Mouse (Mus musculus): ENCODE measurements around the gene Fbxo7. TPM values are rescaled to one million over a fixed set of nuclear protein-coding genes. Genes with fewer than 3 reads are reported as not detected.
"Not testable (repeated sequence)": the region's sequence is repeated elsewhere in the genome, so short reads cannot be mapped to it uniquely, and the experiment has no call there.

Gene Fbxo7
- polyA plus RNA-seq, 1 experiment from 2014 or later = 25.5 TPM

DNA sequence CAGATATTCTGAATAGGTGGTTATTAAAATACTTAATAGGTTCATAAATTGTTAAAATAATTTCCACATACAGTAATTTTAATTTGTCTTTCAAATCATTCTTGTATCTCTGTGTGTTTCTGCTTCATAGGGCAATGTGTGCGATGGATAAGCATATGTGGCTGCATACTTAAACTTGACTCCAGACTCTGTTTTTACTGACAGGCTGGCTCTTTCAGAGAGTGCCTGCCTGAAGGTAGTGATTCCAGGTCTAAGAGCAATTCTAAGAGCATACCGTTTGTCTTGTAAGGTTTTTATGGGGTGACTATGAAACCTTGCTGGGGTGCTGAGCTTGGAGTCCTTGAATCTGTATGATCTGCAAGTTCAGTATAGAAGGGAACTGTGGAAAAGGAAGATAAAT lies 4.1 kb downstream of the Fbxo7 start:
- WGBS (ENCODE audit: insufficient replicate concordance) = 83% methylated on average over 2 of the region's 2 CpGs

DNA sequence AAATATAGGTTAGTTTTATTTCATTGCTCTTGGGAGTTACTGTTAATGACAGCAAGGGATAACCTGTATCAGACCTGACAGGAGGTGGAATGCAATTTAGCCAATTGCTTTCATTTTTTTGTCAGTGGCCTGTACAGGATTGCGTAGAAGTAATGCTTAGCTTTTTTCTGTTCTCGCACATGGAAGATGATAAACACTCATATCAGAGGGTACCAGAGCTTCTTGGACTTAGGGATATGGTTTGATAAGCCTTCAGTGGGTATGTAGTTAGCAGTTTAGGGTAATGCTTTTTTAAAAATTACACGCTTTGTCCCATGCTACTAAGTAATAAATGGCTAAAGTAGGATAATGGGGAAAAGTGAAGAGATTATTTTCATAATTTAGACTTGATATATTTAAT lies 4.6 kb downstream of the Fbxo7 start:
- Histone ChIP-seq H3K27ac (ENCODE audit: low read depth, low read length) (peak overlapping the region; percentile 57), H3K27me3 (ENCODE audit: control insufficient read depth, insufficient read depth, low read length) (no peaks in the 10 kb centered on the region), H3K4me3 (ENCODE audit: low read depth, low read length) (no peak overlapping the region), H3K9ac (ENCODE audit: low read depth, low read length) (no peak overlapping the region), H3K9me3 (replicated peaks; ENCODE audit: control insufficient read depth, low read length) (no peaks in the 10 kb centered on the region), H3K4me2 (peak overlapping the region; percentile 19; the same call in 1 of the 2 replicates), H3K4me1 (ENCODE audit: control insufficient read depth, insufficient read depth, low read length) (no peaks in the 10 kb centered on the region; the same call in 1 of the 2 replicates), H3K36me3 (ENCODE audit: control insufficient read depth, insufficient read depth, low read length) (no peaks in the 10 kb centered on the region; the same call in none of the 2 replicates)
- 72% methylated on average over 3 of the region's 3 CpGs for WGBS (ENCODE audit: insufficient replicate concordance)
- ATAC-seq (replicated peaks; ENCODE audit: insufficient number of reproducible peaks, low FRiP score, low TSS enrichment) = peak; percentile 69

More for the DNA sequence above, 4.1 kb downstream of the Fbxo7 start:
- Histone ChIP-seq H3K27ac (ENCODE audit: low read depth, low read length) (peak overlapping the region; percentile 57), H3K4me1 (ENCODE audit: control insufficient read depth, insufficient read depth, low read length) (no peaks in the 10 kb centered on the region; the same call in 1 of the 2 replicates), H3K27me3 (ENCODE audit: control insufficient read depth, insufficient read depth, low read length) (no peaks in the 10 kb centered on the region), H3K4me3 (ENCODE audit: low read depth, low read length) (no peak overlapping the region), H3K9ac (ENCODE audit: low read depth, low read length) (no peak overlapping the region), H3K36me3 (ENCODE audit: control insufficient read depth, insufficient read depth, low read length) (no peaks in the 10 kb centered on the region; the same call in none of the 2 replicates), H3K4me2 (peak overlapping the region; percentile 19; the same call in 1 of the 2 replicates), H3K9me3 (replicated peaks; ENCODE audit: control insufficient read depth, low read length) (no peaks in the 10 kb centered on the region)
- no peak for ATAC-seq (replicated peaks; ENCODE audit: insufficient number of reproducible peaks, low FRiP score, low TSS enrichment)

DNA sequence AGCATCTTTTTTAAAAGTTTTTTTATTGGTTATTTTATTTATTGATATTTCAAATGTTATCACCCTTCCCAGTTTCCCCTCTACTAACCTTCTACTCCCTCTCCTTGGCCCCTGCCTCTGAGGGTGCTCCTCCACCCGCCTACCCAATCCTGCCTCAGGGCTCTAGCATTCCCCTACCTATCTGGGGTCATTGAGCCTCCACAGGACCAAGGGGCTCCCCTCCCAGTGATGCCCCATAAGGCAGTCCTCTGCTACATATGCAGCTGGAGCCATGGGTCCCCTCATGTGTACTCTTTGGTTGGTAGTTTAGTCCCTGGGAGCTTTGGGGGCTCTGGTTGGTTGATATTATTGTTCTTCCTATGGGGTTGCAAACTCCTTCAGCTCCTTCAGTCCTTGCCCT lies 5.0 kb downstream of the Fbxo7 start:
- not testable (repeated sequence) for H3K36me3 ChIP-seq (ENCODE audit: control insufficient read depth, insufficient read depth, low read length); H3K4me2 ChIP-seq; H3K4me1 ChIP-seq (ENCODE audit: control insufficient read depth, insufficient read depth, low read length); H3K27ac ChIP-seq (ENCODE audit: low read depth, low read length); H3K27me3 ChIP-seq (ENCODE audit: control insufficient read depth, insufficient read depth, low read length); H3K9ac ChIP-seq (ENCODE audit: low read depth, low read length); ATAC-seq (replicated peaks; ENCODE audit: insufficient number of reproducible peaks, low FRiP score, low TSS enrichment); H3K4me3 ChIP-seq (ENCODE audit: low read depth, low read length); H3K9me3 ChIP-seq (replicated peaks; ENCODE audit: control insufficient read depth, low read length)
- 62% methylated on average over 1 of the region's 1 CpGs for WGBS (ENCODE audit: insufficient replicate concordance)

DNA sequence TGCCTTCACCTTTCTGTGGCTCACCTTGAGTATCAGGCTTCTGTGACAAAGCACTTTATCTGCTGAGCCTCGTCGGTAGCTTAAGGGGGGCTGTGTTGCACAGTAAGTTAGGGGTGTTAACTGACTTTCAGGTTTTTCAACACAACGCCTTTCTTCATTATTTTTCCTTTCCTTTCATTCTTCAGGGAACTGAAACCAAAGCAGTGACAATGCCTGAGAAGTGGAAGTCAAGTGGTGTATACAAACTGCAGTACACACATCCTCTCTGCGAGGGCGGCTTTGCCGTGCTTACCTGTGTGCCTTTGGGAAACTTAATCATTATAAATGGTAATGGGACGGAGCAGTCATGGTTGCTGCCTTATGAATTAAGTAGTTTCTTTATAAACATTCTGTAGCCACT lies 9.0 kb downstream of the Fbxo7 start:
- Histone ChIP-seq H3K36me3 (ENCODE audit: control insufficient read depth, insufficient read depth, low read length) (no peaks in the 10 kb centered on the region; the same call in none of the 2 replicates), H3K4me3 (ENCODE audit: low read depth, low read length) (no peak overlapping the region), H3K4me1 (ENCODE audit: control insufficient read depth, insufficient read depth, low read length) (no peaks in the 10 kb centered on the region), H3K9ac (ENCODE audit: low read depth, low read length) (no peak overlapping the region), H3K27ac (ENCODE audit: low read depth, low read length) (no peak overlapping the region), H3K4me2 (no peak overlapping the region), H3K9me3 (replicated peaks; ENCODE audit: control insufficient read depth, low read length) (no peaks in the 10 kb centered on the region), H3K27me3 (ENCODE audit: control insufficient read depth, insufficient read depth, low read length) (no peaks in the 10 kb centered on the region)
- ATAC-seq (replicated peaks; ENCODE audit: insufficient number of reproducible peaks, low FRiP score, low TSS enrichment) = no peak
- WGBS (ENCODE audit: insufficient replicate concordance) = 89% methylated on average over 7 of the region's 7 CpGs

GRCm38 (mm10) chr10:86032517-86032916 lies 10.7 kb downstream of the Fbxo7 start:
- Histone ChIP-seq H3K4me1 (ENCODE audit: control insufficient read depth, insufficient read depth, low read length) (no peaks in the 10 kb centered on the region), H3K4me3 (ENCODE audit: low read depth, low read length) (no peak overlapping the region), H3K4me2 (no peak overlapping the region), H3K9me3 (replicated peaks; ENCODE audit: control insufficient read depth, low read length) (no peaks in the 10 kb centered on the region), H3K9ac (ENCODE audit: low read depth, low read length) (no peak overlapping the region), H3K27ac (ENCODE audit: low read depth, low read length) (no peak overlapping the region), H3K27me3 (ENCODE audit: control insufficient read depth, insufficient read depth, low read length) (no peaks in the 10 kb centered on the region), H3K36me3 (ENCODE audit: control insufficient read depth, insufficient read depth, low read length) (no peaks in the 10 kb centered on the region; the same call in none of the 2 replicates)
- ATAC-seq (replicated peaks; ENCODE audit: insufficient number of reproducible peaks, low FRiP score, low TSS enrichment) = no peak
- WGBS (ENCODE audit: insufficient replicate concordance) = 85% methylated on average over 3 of the region's 3 CpGs

DNA sequence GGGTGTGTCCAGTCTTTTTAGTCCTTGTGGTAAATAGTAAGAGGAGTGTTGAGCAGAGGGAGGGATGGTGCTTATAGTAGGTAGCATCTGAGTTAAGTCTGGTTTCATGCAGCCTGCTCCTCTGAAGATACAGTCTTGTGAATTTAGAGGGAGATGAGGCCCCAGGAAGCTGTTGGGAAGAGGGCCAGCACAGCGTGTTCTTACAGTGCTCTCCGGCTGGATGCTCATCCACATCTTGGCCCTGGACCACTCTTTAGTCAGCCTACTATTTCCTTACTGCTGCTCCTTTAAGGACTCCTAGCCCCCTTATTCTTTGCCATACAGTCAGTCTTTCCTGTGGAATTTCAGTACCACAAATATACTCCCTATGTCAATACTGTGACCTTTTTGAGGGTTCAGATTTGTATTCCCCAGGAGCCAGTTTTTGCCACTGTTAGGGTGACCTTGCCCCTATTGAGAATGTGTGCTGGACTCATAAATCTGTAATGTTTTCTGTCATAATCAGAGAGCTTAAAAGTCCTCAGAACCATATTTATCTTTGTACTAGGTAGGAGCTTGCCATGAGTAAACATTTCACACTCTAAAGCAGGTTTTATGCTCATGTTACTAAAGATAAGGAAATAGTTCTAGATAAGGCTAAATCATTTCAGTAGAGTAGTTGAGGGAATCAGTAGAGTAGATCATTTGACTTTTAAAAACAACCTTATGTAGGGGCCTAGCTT lies 12.4 kb downstream of the Fbxo7 start:
- no peak overlapping the region for H3K4me2 ChIP-seq
- no peak overlapping the region for H3K9ac ChIP-seq (ENCODE audit: low read depth, low read length)
- no peaks in the 10 kb centered on the region for H3K4me1 ChIP-seq (ENCODE audit: control insufficient read depth, insufficient read depth, low read length)
- 94% methylated on average over 2 of the region's 2 CpGs for WGBS (ENCODE audit: insufficient replicate concordance)
- H3K36me3 ChIP-seq (ENCODE audit: control insufficient read depth, insufficient read depth, low read length) = no peaks in the 10 kb centered on the region; the same call in 1 of the 2 replicates
- no peak overlapping the region for H3K27ac ChIP-seq (ENCODE audit: low read depth, low read length)
- no peak overlapping the region for H3K4me3 ChIP-seq (ENCODE audit: low read depth, low read length)
- no peak for ATAC-seq (replicated peaks; ENCODE audit: insufficient number of reproducible peaks, low FRiP score, low TSS enrichment)
- no peaks in the 10 kb centered on the region for H3K27me3 ChIP-seq (ENCODE audit: control insufficient read depth, insufficient read depth, low read length)
- no peaks in the 10 kb centered on the region for H3K9me3 ChIP-seq (replicated peaks; ENCODE audit: control insufficient read depth, low read length)

DNA sequence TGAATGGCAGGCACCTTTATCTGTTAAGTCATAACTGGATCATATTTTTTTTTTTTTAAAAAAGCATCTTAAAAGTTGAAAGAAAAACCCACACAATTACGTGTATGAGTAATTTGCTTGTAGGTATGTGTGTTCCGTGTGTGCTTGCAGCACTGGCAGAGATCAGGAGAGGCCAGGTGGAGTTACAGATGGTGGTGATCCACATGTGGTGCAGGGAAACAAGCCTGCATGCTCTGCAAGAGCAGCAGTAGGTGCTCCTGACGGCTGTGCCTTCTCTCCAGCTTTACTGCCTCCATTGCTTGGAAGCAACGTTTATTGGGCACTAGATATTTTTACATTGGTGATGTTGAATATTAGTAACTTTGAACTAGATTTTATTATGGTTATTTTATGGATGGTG lies 21.9 kb downstream of the Fbxo7 start:
- no peak for ATAC-seq (replicated peaks; ENCODE audit: insufficient number of reproducible peaks, low FRiP score, low TSS enrichment)
- no peaks in the 10 kb centered on the region for H3K27me3 ChIP-seq (ENCODE audit: control insufficient read depth, insufficient read depth, low read length)
- no peak overlapping the region for H3K4me3 ChIP-seq (ENCODE audit: low read depth, low read length)
- H3K9me3 ChIP-seq (replicated peaks; ENCODE audit: control insufficient read depth, low read length) = no peaks in the 10 kb centered on the region
- H3K4me1 ChIP-seq (ENCODE audit: control insufficient read depth, insufficient read depth, low read length) = no peaks in the 10 kb centered on the region
- WGBS (ENCODE audit: insufficient replicate concordance) = 84% methylated on average over 4 of the region's 4 CpGs
- no peak overlapping the region for H3K27ac ChIP-seq (ENCODE audit: low read depth, low read length)
- H3K9ac ChIP-seq (ENCODE audit: low read depth, low read length) = no peak overlapping the region
- peaks cover 3% of the 10 kb centered on the region; the same call in 1 of the 2 replicates for H3K36me3 ChIP-seq (ENCODE audit: control insufficient read depth, insufficient read depth, low read length)
- no peak overlapping the region for H3K4me2 ChIP-seq

- Histone ChIP-seq H3K27ac (ENCODE audit: low read depth, low read length) (no peak overlapping the region), H3K4me3 (ENCODE audit: low read depth, low read length) (no peak overlapping the region), H3K27me3 (ENCODE audit: control insufficient read depth, insufficient read depth, low read length) (no peaks in the 10 kb centered on the region), H3K36me3 (ENCODE audit: control insufficient read depth, insufficient read depth, low read length) (peaks cover 3% of the 10 kb centered on the region; the same call in 1 of the 2 replicates), H3K4me1 (ENCODE audit: control insufficient read depth, insufficient read depth, low read length) (no peaks in the 10 kb centered on the region), H3K9ac (ENCODE audit: low read depth, low read length) (no peak overlapping the region), H3K4me2 (no peak overlapping the region), H3K9me3 (replicated peaks; ENCODE audit: control insufficient read depth, low read length) (no peaks in the 10 kb centered on the region)
- 90% methylated on average over 8 of the region's 8 CpGs for WGBS (ENCODE audit: insufficient replicate concordance)
- ATAC-seq (replicated peaks; ENCODE audit: insufficient number of reproducible peaks, low FRiP score, low TSS enrichment) = no peak
Measured at GRCm38 (mm10) chr10:86044066-86044465, 22.3 kb downstream of the Fbxo7 start.

GRCm38 (mm10) chr10:86046371-86046770 lies 24.6 kb downstream of the Fbxo7 start:
- WGBS (ENCODE audit: insufficient replicate concordance) = 93% methylated on average over 1 of the region's 1 CpGs
- Histone ChIP-seq H3K9ac (ENCODE audit: low read depth, low read length) (no peak overlapping the region), H3K4me2 (no peak overlapping the region), H3K9me3 (replicated peaks; ENCODE audit: control insufficient read depth, low read length) (no peaks in the 10 kb centered on the region), H3K4me3 (ENCODE audit: low read depth, low read length) (no peak overlapping the region), H3K27me3 (ENCODE audit: control insufficient read depth, insufficient read depth, low read length) (no peaks in the 10 kb centered on the region), H3K27ac (ENCODE audit: low read depth, low read length) (no peak overlapping the region), H3K36me3 (ENCODE audit: control insufficient read depth, insufficient read depth, low read length) (peaks cover 3% of the 10 kb centered on the region; the same call in 1 of the 2 replicates), H3K4me1 (ENCODE audit: control insufficient read depth, insufficient read depth, low read length) (no peaks in the 10 kb centered on the region)
- ATAC-seq (replicated peaks; ENCODE audit: insufficient number of reproducible peaks, low FRiP score, low TSS enrichment) = no peak

Measured in heart, embryonic 11.5 days (tissue).